Mouse (Mus musculus): ENCODE results near the gene 4921524J17Rik.

Gene 4921524J17Rik

GRCm38 (mm10) chr8:85441564-85441963, 8.9 kb upstream of the 4921524J17Rik start:
- no peak for DNase-seq (ENCODE audit: low spot score)

- DNase-seq (ENCODE audit: low spot score), result peak; percentile 60
Measured at GRCm38 (mm10) chr8:85435736-85436135, 3.1 kb upstream of the 4921524J17Rik start.

- DNase-seq (ENCODE audit: low spot score), result no peak
Measured at GRCm38 (mm10) chr8:85434817-85435216, 2.2 kb upstream of the 4921524J17Rik start.

GRCm38 (mm10) chr8:85433017-85433393, 372 bp upstream of the 4921524J17Rik start:
- DNase-seq (ENCODE audit: low spot score), result no peak

GRCm38 (mm10) chr8:85431281-85432167, 1.1 kb downstream of the 4921524J17Rik start:
- peak; percentile 74 for DNase-seq (ENCODE audit: low spot score)

GRCm38 (mm10) chr8:85430801-85431200, 1.8 kb downstream of the 4921524J17Rik start:
- peak; percentile 44 for DNase-seq (ENCODE audit: low spot score)

GRCm38 (mm10) chr8:85429219-85429618, 3.4 kb downstream of the 4921524J17Rik start:
- peak; percentile 57 for DNase-seq (ENCODE audit: low spot score)

- DNase-seq (ENCODE audit: low spot score), result no peak
Measured at GRCm38 (mm10) chr8:85427026-85427425, 5.6 kb downstream of the 4921524J17Rik start.

GRCm38 (mm10) chr8:85421329-85421728, 11.3 kb downstream of the 4921524J17Rik start:
- no peak for DNase-seq (ENCODE audit: low spot score)

GRCm38 (mm10) chr8:85408526-85408925, 24.1 kb downstream of the 4921524J17Rik start:
- no peak for DNase-seq (ENCODE audit: low spot score)

GRCm38 (mm10) chr8:85408053-85408505, 24.6 kb downstream of the 4921524J17Rik start:
- DNase-seq (ENCODE audit: low spot score), result peak; percentile 61

- no peak for DNase-seq (ENCODE audit: low spot score)
Measured at GRCm38 (mm10) chr8:85405961-85406360, 26.7 kb downstream of the 4921524J17Rik start.

- peak; percentile 40 for DNase-seq (ENCODE audit: low spot score)
Measured at GRCm38 (mm10) chr8:85405418-85405817, 27.2 kb downstream of the 4921524J17Rik start.

- DNase-seq (ENCODE audit: low spot score), result no peak
Measured at GRCm38 (mm10) chr8:85398548-85398947, 34.1 kb downstream of the 4921524J17Rik start.

- DNase-seq (ENCODE audit: low spot score), result peak; percentile 78
Measured at GRCm38 (mm10) chr8:85397508-85397907, 35.1 kb downstream of the 4921524J17Rik start.

GRCm38 (mm10) chr8:85396432-85397079, 36.1 kb downstream of the 4921524J17Rik start:
- DNase-seq (ENCODE audit: low spot score), result no peak

GRCm38 (mm10) chr8:85395681-85396431, 36.8 kb downstream of the 4921524J17Rik start:
- no peak for DNase-seq (ENCODE audit: low spot score)

GRCm38 (mm10) chr8:85395017-85395416, 37.6 kb downstream of the 4921524J17Rik start:
- DNase-seq (ENCODE audit: low spot score), result no peak

GRCm38 (mm10) chr8:85393199-85393598, 39.4 kb downstream of the 4921524J17Rik start:
- no peak for DNase-seq (ENCODE audit: low spot score)

- DNase-seq (ENCODE audit: low spot score), result no peak
Measured at GRCm38 (mm10) chr8:85391438-85391837, 41.2 kb downstream of the 4921524J17Rik start.

GRCm38 (mm10) chr8:85386205-85386604, 46.4 kb downstream of the 4921524J17Rik start, which contains the start of gene Mylk3:
Gene Mylk3 (minus strand): TSS chr8:85386345.
- no peak for DNase-seq (ENCODE audit: low spot score)

GRCm38 (mm10) chr8:85381926-85382325, 50.7 kb downstream of the 4921524J17Rik start:
- DNase-seq (ENCODE audit: low spot score), result no peak

All from embryo, embryonic 10.5 days (tissue).